Mouse (Mus musculus) gastrocnemius, postnatal 36 days (tissue): ENCODE results near the gene Yae1d1. TPM values are rescaled to one million over a fixed set of nuclear protein-coding genes. Genes with fewer than 3 reads are reported as not detected.
A peak's percentile ranks its signal among the peaks of the same experiment; 100 is the strongest.
"Not testable (repeated sequence)": the region's sequence is repeated elsewhere in the genome, so short reads cannot be mapped to it uniquely, and the experiment has no call there.

Experiments
- DNase-seq, 2 experiments: peaks; one replicate each; pipeline ENCODE4 v3.0.0; 2022
- intact Hi-C: fragments of 180-260 bp; cut with DNase I; formaldehyde crosslinking; loops from one replicate; pipeline ENCODE4 v1.15.1; 2025
- long read RNA-seq, 2 experiments: library from polyadenylated mRNA; stranded (forward); transcript quantifications; one replicate each; pipeline ENCODE4 v2.0.0; 2021
- total RNA-seq, 2 experiments: library from RNA; stranded (reverse); gene quantifications; 2 replicates each; pipeline ENCODE4 v1.2.3; 2021

Gene Yae1d1
- 10 to 100 TPM; 11.9 to 14.7 TPM for total RNA-seq
- long read RNA-seq, experiment 1, full-length matches to known transcripts, result 23 of 26 reads
- long read RNA-seq, experiment 1, partial matches to known transcripts, result 0 of 26 reads
- long read RNA-seq, experiment 1, other reads (novel, unspliced or antisense), result 3 of 26 reads
- long read RNA-seq, experiment 2, full-length matches to known transcripts, result 25 of 28 reads
- long read RNA-seq, experiment 2, partial matches to known transcripts, result 0 of 28 reads
- long read RNA-seq, experiment 2, other reads (novel, unspliced or antisense), result 3 of 28 reads

DNA sequence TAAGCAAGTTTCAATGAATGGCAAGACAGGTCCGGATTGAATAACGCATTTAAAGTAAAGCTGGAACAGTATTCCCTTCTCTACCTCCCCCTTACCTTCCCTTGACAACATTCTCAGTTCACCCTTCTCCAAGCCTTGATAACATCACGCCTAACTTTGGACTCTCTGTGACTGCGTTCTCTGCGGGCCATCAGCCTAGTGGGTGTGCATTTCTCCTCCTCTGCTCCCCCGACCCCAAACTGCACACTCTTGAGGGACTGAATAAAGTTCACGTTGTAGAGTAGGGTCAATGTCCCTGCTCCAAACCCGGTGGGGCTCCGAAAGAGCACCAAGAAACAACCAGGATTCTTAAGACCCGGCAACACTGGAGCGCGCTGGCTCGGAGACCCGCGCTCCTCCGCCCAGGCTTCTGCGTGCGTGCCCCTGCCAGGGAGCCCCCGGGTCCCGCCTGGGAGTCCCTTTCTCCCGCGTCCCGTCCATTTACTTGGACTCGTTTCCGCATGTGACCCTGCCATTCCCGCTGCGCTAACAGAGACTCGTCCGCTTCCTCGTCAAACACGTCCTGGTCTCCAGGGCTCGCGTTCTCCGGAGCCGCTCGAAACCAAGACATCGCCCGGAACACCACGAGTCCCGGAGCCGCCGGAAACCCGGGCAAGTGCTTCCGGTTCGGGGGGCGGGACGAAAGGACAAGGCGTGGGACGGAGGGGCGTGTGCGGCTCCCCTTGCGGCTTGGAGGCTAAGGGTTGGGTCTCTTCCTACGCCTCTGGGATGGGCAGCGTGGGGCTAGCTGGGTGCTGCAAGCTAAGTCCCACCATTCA lies at the start of gene Yae1d1:
Yae1d1 (minus strand) TSS at position 653 of the 818 bp plus-strand sequence.
- intact Hi-C loops, result loop anchor here (5.0 kb wide), 1 partner anchor 51 kb away; the partner anchor contains the start of gene Rala

DNA sequence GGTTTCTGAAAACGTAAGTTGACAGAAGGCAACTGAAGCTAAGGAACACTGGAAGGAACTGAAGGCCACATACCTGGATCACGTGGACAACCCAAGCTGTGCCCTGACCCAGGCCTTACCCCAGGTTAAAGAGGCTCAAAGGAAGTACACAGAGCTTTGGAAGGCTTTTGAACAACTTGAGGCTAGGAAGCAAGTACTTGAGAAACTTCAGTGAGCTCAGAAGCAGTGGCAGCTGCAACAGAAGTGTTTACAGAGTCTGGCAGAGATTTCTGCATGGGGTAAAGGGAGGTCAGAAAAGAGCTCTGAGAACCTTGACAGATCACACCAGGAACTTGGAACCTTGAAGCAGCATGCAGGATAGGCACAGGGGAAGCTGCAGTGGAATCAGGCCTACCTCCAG lies 45.7 kb upstream of the Yae1d1 start:
- no peak for DNase-seq
- intact Hi-C loops, result no loop called here

More for the DNA sequence above, at the start of gene Yae1d1:
- DNase-seq, result peak; percentile 87 to 94

DNA sequence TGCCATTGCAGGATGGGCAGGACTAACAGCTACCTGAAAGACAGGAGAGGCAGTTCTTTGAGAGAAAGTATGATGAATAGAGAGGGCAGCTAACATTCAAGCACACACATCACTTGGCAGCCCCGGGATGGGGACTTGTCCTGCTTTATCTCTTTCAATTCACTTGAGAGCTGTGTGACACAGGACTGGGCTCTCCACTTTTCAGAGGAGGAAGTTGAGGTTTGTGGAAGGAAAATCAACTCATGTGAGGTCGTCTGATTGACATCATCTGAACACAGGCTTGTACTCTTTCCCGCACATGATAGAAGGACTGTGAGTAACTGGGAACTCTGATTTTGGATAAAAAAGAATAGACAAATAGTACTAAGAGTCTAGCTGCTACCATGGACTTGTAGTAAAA lies 23.5 kb upstream of the Yae1d1 start:
- no peak for DNase-seq
- intact Hi-C loops, result no loop called here

DNA sequence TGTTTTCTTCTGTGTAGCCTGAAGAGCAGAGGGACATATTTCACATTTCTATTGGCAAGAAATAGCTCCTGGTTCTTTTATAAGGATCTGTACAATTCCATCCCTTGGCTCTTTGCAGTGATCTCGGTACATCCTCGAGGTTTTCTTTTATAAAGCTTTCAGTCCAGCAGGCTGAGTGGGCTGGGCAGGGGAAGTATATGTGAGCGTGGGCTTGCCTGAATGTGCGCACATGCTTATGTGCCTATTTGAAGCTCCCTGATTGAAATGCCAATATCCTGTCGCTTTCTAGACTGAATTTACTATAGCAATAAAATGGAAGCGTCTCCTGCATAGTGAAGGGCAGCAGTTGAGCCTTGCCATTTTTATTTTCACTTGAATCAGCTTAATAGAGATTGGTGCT lies 20.1 kb upstream of the Yae1d1 start:
- no peak for DNase-seq
- intact Hi-C loops, result no loop called here

DNA sequence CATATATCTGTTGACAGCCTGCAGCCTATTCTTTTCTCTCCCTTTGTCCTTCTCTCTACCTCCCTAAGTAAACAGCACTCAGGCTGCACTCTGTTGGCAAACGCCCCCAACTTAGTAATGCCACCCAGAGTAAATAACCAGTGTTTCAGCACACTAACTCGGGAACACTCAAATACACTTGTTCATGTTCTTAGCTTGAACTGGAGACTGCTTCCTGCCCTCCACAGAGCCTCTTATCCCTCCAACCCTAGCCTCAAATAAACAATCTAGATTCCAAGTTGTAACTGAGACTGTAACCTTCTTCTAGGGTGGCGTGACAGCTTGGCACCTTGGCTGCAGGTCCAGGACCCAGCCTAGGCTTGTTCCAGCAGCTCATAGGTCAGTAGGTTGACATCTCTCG lies 17.9 kb upstream of the Yae1d1 start:
- intact Hi-C loops, result no loop called here
- DNase-seq, result no peak

DNA sequence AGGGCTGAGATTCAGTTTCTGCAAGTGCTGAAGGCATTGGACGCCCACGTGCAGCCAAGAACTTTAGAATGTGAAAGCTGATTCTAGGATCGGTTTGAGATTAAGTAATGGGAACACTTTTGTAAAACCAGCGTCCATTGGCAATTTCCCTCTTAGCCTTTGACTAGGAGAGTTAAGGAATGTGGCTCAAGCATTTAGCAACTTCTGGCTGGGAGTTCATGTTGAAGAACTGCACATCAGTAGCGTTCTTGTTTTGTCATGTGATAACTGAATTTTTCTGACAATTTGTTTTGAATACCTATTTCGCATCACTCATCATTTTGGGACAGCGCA lies 332 bp upstream of the Yae1d1 start:
- DNase-seq, result no peak
- intact Hi-C loops, result loop anchor here (5.0 kb wide), 1 partner anchor 51 kb away; the partner anchor contains the start of gene Rala

DNA sequence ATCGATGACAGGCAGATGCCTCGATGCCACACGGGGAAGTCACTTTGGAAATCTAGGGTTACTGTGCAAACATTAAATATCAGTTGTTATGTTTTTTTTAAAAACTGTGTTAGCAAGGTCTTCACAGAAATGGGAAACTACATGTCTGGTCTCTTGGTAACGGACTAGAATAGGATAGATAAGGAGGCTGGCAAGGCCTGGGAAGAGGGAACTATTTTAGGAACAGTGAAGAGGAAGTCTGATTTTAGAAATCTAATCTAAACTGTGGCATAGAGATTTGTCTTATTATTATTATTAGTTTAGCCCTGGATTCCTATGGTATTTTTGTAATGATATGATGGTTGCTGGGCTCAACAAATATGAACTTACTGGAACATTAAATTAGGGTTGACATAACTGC lies 1.1 kb downstream of the Yae1d1 start:
- intact Hi-C loops, result loop anchor here (5.0 kb wide), 1 partner anchor 50 kb away; the partner anchor contains the start of gene Rala
- no peak for DNase-seq

DNA sequence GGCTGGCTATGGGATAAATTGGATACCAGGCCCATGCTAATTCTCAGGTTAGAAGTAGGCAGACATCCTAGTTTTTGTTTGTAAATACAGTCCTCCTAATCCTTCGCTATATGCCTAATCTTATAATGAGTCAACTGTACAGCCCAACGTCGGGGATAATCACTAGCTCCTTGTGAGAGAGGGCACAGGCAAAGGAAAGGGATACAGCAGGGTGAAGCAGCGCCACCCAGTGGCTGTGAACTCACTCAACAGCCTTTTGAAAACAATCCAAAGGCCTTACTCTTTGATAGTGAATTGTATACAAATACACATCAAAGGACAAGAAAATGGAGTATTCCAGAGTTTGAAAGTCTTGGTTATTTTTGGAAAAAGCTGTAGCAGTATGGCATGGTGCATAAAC lies 10.0 kb downstream of the Yae1d1 start:
- intact Hi-C loops, result loop anchor here (2.0 kb wide), 1 partner anchor 144 kb away; no protein-coding TSS in a partner anchor
- peak; percentile 11 to 24 for DNase-seq

DNA sequence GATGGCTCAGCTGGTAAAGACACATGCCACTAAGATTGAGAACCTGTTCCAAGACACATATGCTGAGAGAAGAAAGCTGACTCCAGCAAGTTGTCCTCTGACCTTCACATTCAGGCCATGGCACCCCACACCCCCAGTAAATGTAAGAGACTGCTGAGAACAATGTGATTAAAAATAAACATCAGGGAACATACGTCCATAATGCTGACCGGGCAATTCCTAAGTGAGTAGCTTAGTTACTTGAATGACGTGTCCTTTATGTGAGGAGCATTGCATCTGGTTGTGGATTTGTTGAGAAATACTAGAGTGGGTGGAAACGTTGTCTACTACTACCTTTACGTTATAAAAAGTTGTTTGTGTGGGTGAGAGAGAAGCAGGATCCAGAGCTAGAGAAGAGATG lies 10.5 kb downstream of the Yae1d1 start:
- no peak for DNase-seq
- intact Hi-C loops, result loop anchor here (2.0 kb wide), 1 partner anchor 144 kb away; no protein-coding TSS in a partner anchor

DNA sequence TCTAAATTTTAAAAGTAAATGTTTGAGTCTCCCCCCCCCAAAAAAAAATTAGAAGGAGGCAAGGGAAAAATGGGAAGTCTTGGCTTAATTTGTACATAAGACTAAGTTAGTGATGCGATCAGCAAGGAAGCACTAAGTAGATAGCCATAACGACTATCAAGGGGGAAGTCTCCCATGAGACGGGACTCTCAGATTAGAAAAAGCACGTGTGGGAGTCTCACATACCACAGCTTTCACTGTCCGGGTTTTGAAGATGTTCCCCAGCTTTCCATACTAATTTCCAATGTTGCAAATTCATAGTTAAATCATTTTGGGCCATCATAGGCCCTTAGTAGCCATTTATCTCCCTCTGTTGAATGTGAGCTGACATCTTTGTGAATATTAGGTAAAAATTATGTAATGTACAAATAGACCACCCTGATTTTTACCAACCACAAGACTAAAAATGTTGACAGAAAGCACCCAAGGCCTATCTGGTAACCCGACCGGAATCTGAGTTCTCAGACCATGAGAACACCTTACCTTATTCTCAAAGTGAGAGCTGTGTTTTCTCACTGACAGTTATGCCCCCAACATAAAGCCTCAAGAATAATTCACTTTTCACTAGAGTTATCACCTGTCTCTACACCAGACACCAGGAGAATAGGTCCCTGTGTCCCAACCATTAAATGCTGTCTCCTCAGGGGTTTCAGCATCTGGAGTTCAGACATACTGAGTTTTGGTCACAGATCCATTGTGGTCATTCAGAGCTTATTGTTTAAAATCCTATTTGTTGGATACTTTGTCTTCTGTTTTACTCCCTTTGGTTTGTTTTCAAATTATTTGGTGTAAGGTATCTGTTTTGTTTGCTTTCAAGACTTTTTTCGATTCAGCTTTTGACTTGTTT lies 16.1 kb downstream of the Yae1d1 start:
- no peak for DNase-seq
- intact Hi-C loops, result no loop called here

DNA sequence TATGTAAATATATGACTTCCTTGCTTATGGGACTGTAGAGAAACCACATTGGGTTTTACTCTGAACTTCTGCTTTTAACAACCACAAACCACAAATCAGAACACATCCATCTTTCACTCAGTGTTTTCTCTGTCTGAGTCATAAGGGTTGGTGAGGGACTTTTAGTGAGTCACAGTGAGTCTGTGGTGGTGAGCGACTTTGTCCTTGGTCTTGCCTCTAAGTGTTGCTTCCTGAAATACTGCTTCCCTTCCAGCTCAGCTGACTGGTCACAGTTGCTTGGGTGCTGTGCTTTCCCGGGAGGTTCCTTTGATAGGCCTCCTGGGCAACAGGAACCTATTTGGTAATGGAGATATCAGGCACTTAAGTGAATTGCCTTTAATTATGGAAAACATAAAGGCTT lies 17.3 kb downstream of the Yae1d1 start:
- intact Hi-C loops, result no loop called here

DNA sequence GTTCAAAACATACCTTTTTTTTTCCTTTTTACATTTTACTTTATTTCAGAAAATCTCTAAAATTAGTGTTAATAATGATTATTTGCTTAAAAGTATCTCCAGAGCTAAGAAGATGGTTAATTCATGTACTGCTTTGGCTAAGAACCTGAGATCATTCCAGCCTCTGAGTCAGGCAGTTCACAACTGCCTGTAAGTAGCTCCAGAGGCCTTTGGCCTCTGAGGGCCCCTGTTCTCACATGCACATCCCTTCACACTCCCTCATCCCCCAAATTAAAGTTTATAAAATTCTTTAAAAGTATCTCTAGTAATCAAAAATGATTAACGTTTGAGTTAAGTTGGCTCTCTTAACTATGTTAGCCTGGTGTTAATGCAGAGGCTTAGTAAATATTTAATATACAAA lies 17.7 kb downstream of the Yae1d1 start:
- no peak for DNase-seq
- intact Hi-C loops, result no loop called here

More for the DNA sequence above, 17.3 kb downstream of the Yae1d1 start:
- no peak for DNase-seq

DNA sequence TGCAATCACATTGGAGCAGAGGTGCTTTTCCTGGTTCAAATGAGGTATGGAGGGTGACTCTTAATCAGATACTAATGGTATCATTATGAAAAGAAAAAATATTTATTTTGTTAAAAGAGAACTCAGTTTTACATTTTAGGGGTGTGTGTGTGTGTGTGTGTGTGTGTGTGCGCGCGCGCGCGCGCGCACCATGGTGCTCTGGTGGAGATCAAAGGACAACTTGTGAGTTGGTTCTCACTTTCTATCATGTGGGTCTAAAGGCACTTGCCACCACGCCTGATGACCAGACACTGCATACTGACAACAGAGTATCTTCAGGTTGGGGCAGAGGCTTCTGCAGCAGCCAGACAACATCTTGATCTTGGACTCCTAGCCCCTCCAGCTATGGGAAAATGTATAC lies 18.4 kb downstream of the Yae1d1 start:
- intact Hi-C loops, result no loop called here
- DNase-seq, result no peak

DNA sequence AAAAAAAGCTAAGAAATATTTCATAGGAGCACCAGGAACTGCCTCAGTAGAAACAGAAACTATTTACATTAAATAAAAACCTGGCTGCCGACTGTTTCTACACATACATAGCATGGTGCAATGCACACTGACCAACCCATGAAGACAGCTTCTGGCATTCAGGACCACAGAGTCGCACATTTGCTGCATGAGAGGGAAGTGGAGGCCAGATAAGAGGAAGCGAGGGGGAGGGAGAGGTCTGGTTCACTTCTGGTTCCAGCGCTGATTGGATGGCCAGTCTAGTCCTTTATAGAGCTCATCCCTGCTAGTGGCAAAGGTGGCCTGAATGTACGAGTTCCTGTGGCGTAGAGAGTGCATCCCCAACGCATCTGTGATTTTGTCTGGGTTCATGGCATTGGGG lies 32.5 kb downstream of the Yae1d1 start:
- intact Hi-C loops, result no loop called here
- DNase-seq, result no peak

DNA sequence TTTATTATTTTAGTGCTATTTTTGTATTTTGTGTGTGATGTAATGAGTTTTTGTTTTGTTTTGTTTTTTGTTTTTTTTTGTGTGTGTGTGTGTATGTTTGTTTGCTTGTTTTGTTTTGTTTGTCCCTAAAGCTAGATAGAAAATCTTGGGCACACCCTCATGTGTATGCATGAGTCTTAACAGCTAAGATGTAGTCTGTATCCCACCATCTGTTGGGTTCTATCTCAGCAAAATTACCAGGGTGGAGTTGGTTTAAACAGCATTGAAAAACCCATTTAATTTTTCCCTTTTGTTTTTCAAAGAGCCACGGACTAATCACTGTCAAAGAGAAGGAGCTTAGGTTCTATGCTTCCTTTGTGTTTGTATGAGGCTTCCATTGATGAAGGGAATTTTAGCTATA lies 38.9 kb downstream of the Yae1d1 start:
- intact Hi-C loops, result no loop called here
- no peak for DNase-seq

DNA sequence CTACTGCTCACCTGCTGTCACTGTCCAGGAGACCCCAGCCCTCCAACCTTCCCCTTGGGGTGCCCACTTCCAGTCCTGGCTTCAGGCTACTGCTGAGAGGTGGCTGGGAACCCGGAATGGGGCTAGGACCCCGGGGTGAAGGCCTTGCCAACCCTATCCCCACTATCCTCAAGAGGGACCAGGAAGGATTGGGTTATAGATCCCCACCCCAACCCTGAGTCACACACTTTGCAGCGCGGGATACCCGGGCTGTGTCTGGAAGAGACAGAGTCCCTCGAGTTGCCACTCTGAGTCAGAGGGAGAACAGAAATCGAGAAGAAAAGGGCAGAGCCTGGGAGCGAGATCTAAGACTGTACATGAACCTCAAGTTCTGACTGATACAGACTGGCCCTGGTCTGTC lies 42.6 kb downstream of the Yae1d1 start:
- intact Hi-C loops, DNase-seq: not testable (repeated sequence)

DNA sequence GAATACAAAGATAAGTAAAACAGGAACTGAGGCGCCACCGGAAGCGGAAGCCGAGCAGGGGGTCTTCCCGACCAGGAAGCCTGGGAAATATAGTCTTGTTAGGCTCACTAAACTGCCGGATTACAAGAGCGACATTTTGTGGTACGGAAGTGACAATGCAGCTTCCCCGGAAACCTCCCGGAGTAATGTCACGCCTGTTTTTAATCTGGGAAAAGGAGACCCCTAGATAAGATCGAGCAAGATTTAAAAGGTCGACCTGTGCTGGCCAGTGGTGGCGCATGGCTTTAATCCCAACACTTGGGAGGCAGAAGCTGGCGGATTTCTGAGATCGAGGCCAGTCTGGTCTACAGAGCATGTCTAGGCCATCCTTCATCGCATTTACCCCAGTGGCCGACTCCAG lies 43.6 kb downstream of the Yae1d1 start:
- no peak for DNase-seq
- intact Hi-C loops, result no loop called here

DNA sequence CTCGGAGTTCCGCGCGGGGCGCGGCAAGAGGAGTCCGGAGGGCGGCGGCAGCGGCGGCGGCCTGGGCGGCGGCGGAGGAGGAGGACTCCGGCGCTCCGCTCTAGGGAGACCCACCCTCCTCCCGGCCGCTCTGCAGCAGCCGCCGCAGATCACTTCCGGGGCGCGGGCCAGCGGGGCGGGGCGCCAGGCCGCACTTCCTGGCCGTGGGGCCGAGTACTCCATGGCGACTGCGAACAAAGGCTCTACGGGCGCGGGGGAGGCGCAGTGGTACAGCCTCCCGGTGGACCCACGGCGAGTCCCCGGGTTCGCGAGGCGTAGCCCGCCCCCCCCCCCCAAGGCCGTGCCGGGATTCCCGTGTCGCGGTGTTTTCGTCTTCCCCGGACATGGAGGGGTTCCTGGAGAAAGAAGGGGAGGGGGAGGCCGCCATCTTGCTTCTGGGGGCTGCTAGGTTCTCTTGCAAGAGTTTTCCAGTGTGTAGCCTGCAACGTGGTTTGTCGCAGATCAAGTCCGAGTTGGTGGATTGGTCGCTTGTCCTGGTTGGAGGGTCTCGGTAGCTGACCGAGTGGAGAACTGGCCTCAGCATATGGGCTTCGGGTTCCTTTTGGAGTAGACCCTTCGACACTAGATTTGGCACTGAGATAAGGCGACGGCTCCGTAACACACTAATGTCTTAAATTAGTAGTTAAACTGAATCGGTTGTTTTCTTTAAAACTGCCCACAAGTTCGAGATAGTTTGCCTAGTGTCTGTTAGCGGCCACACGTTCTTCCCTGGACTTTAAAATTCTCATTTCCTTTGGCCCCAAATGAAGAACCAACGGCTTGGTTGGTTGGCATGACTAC lies 48.9 kb downstream of the Yae1d1 start, which contains the start of gene Rala:
Rala (minus strand) TSS at position 162 of the 840 bp plus-strand sequence.
- peak; percentile 92 to 94 for DNase-seq
- intact Hi-C loops, result loop anchor here (5.0 kb wide), 2 partner anchors 48 to 247 kb away; partner anchors contain the start of genes Mplkip, Sugct and Yae1d1

DNA sequence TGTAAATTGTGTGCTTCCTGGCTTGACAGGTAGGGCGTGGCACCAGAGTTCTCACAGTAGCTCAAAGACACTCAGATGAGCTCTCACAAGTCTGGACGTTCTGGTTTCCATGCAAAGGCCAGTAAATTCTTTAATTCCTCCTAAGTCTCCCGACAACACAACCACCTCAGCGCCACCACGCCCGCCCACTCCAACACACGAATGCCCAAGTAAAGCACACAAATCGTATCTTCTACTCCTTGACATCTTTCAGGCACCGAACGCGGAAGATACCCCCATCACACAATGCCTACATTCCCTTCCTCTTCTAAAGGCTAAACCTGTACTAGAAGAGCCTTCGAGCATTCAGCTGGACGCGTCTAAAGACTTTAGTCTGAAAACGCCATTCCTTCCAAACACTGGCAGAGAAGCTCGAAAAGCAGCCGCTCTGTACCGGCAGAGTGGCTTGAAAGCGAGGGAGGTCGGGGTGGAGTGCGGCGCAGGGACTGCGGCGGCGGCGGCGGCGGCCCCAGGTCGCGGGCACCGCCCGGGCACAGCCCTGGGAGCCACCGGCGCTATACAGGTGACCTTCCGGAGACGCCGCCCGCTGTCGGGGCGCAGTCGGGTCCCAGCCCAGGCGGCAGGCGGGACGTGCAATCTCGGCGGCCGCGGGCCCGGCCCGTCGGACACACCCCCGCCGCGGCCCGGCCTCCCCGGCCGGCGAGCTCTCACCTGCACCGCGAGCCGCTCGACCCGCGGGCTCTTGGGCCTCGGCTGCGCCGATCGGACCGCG lies 49.7 kb downstream of the Yae1d1 start:
- no peak for DNase-seq
- intact Hi-C loops, result loop anchor here (5.0 kb wide), 2 partner anchors 49 to 246 kb away; partner anchors contain the start of genes Mplkip, Sugct and Yae1d1
